Mouse (Mus musculus): ENCODE data around the gene Slc27a5. TPM values are rescaled to one million over a fixed set of nuclear protein-coding genes. Genes with fewer than 3 reads are reported as not detected.

The Slc27a5 gene
- total and polyA plus RNA-seq, 3 experiments, result 0.04 TPM; not detected in 2

- DNase-seq (ENCODE audit: extremely low read depth), result no peak
- no peak overlapping the region for H3K27ac ChIP-seq (ENCODE audit: insufficient read depth, low read depth)
Measured at GRCm38 (mm10) chr7:13006531-13006930, 8.5 kb upstream of the Slc27a5 start.

GRCm38 (mm10) chr7:13006011-13006410 lies 8.0 kb upstream of the Slc27a5 start:
- Histone ChIP-seq H3K4me2 (ENCODE audit: insufficient read depth, low read depth, poor library complexity, severe bottlenecking) (no peak overlapping the region), H3K79me2 (replicated peaks; ENCODE audit: control insufficient read depth, extremely low read depth, insufficient read depth, poor library complexity, severe bottlenecking) (0 out of 2 replicates have a peak, but pooled peaks cover 3% of the 10 kb centered on the region), H3K4me1 (ENCODE audit: control insufficient read depth in 1 of 2, insufficient read depth in 2 of 2) (peaks cover 8 to 14% of the 10 kb centered on the region in 2 experiments; a peak in 2 of 4 replicates), H3K4me3 (replicated peaks in 1 of 3; ENCODE audit: low read depth in 2 of 3, low read length in 2 of 3, poor library complexity in 1 of 3) (no peak overlapping the region), H3K27me3 (replicated peaks) (no peaks in the 10 kb centered on the region), H3K27ac (ENCODE audit: insufficient read depth, low read depth) (no peak overlapping the region), H3K9ac (ENCODE audit: insufficient read depth, low read depth) (no peak overlapping the region), H3K9me3 (replicated peaks; ENCODE audit: low read length) (no peaks in the 10 kb centered on the region), H3K36me3 (replicated peaks in 1 of 2; ENCODE audit: control insufficient read depth in 1 of 2, insufficient read depth in 1 of 2, low read length in 1 of 2) (peaks cover 25 to 39% of the 10 kb centered on the region in 2 experiments)
- no peak for DNase-seq (ENCODE audit: extremely low read depth)
- dilution Hi-C loops (cut with MboI; ENCODE audit: extremely low pct_ligation_motif_present, extremely low pct_unique_long_range_greater_than_20kb, low sequenced_read_pairs), result no loop called here
- TF ChIP-seq USF1 (IDR thresholded peaks at IDR 0.05; ENCODE audit: low read depth, low read length) (no peak), CHD2 (IDR thresholded peaks at IDR 0.05; ENCODE audit: low read length) (no peak), ZMIZ1 (IDR thresholded peaks at IDR 0.05; ENCODE audit: low read depth, low read length) (no peak), GABPA (IDR thresholded peaks at IDR 0.05; ENCODE audit: insufficient replicate concordance, low read depth, low read length) (no peak), MAZ (IDR thresholded peaks at IDR 0.05; ENCODE audit: low read depth, low read length) (no peak), TCF12 (IDR thresholded peaks at IDR 0.05; ENCODE audit: low read depth, low read length) (no peak)
- in situ Hi-C loops (cut with MboI; ENCODE audit: low pct_ligation_motif_present, low pct_unique_long_range_greater_than_20kb, low sequenced_read_pairs), result loop anchor here (5.0 to 25.0 kb wide), 4 partner anchors 36 to 519 kb away; partner anchors contain the start of gene Zfp606

More at GRCm38 (mm10) chr7:13006531-13006930, 8.5 kb upstream of the Slc27a5 start:
- Histone ChIP-seq H3K27me3 (replicated peaks) (no peaks in the 10 kb centered on the region), H3K36me3 (replicated peaks in 1 of 2; ENCODE audit: control insufficient read depth in 1 of 2, insufficient read depth in 1 of 2, low read length in 1 of 2) (peaks cover 25 to 39% of the 10 kb centered on the region in 2 experiments), H3K4me1 (ENCODE audit: control insufficient read depth in 1 of 2, insufficient read depth in 2 of 2) (peaks cover 8 to 14% of the 10 kb centered on the region in 2 experiments; a peak in 2 of 4 replicates), H3K4me2 (ENCODE audit: insufficient read depth, low read depth, poor library complexity, severe bottlenecking) (no peak overlapping the region), H3K4me3 (replicated peaks in 1 of 3; ENCODE audit: low read depth in 2 of 3, low read length in 2 of 3, poor library complexity in 1 of 3) (no peak overlapping the region), H3K79me2 (replicated peaks; ENCODE audit: control insufficient read depth, extremely low read depth, insufficient read depth, poor library complexity, severe bottlenecking) (0 out of 2 replicates have a peak, but pooled peaks cover 3% of the 10 kb centered on the region), H3K9me3 (replicated peaks; ENCODE audit: low read length) (no peaks in the 10 kb centered on the region), H3K9ac (ENCODE audit: insufficient read depth, low read depth) (no peak overlapping the region)
- in situ Hi-C loops (cut with MboI; ENCODE audit: low pct_ligation_motif_present, low pct_unique_long_range_greater_than_20kb, low sequenced_read_pairs) (loop anchor here (5.0 to 25.0 kb wide), 4 partner anchors 36 to 519 kb away; partner anchors contain the start of gene Zfp606), dilution Hi-C loops (cut with MboI; ENCODE audit: extremely low pct_ligation_motif_present, extremely low pct_unique_long_range_greater_than_20kb, low sequenced_read_pairs) (no loop called here)
- TF ChIP-seq CHD2 (IDR thresholded peaks at IDR 0.05; ENCODE audit: low read length), result no peak
- TF ChIP-seq NRF1 (IDR thresholded peaks at IDR 0.05; ENCODE audit: low read depth, low read length), result no peak
- TF ChIP-seq TCF12 (IDR thresholded peaks at IDR 0.05; ENCODE audit: low read depth, low read length), result no peak
- no peak for TF ChIP-seq JUN (IDR thresholded peaks at IDR 0.05; ENCODE audit: insufficient read depth, low read depth, low read length)
- TF ChIP-seq RAD21 (IDR thresholded peaks at IDR 0.05; ENCODE audit: low read depth, low read length), result no peak
- TF ChIP-seq BHLHE40 (IDR thresholded peaks at IDR 0.05; ENCODE audit: low read depth, low read length), result no peak
- TF ChIP-seq POLR2A (IDR thresholded peaks at IDR 0.05; ENCODE audit: low read depth, low read length), result no peak
- no peak for TF ChIP-seq HCFC1 (IDR thresholded peaks at IDR 0.05; ENCODE audit: low read depth, low read length)
- no peak for TF ChIP-seq CTCF (conservative IDR thresholded peaks at IDR 0.05 in 1 of 2, IDR thresholded peaks at IDR 0.05 in 1 of 2; ENCODE audit: low read depth in 2 of 2, low read length in 2 of 2)
